Mouse (Mus musculus): ENCODE results near the gene AA467197. TPM values are rescaled to one million over a fixed set of nuclear protein-coding genes. Genes with fewer than 3 reads are reported as not detected.

AA467197 gene
- total RNA-seq (2021), result not detected

- intact Hi-C loops (cut with DNase I), result loop anchor here (1.0 to 10.0 kb wide), 2 partner anchors 32 to 118 kb away; no protein-coding TSS in a partner anchor
- DNase-seq (ENCODE audit: low spot score), result no peak
Observed at GRCm38 (mm10) chr2:122636686-122637085, at the start of gene AA467197. Gene AA467197 (plus strand): TSS chr2:122636986.

GRCm38 (mm10) chr2:122587861-122588519, 48.8 kb upstream of the AA467197 start:
- DNase-seq (ENCODE audit: low spot score), result no peak
- intact Hi-C loops (cut with DNase I), result no loop called here

- DNase-seq (ENCODE audit: low spot score), result no peak
- intact Hi-C loops (cut with DNase I), result no loop called here
Observed at GRCm38 (mm10) chr2:122590351-122590750, 46.4 kb upstream of the AA467197 start.

GRCm38 (mm10) chr2:122591213-122591612, 45.6 kb upstream of the AA467197 start:
- no peak for DNase-seq (ENCODE audit: low spot score)
- intact Hi-C loops (cut with DNase I), result no loop called here

- DNase-seq (ENCODE audit: low spot score), result no peak
- intact Hi-C loops (cut with DNase I), result no loop called here
Observed at GRCm38 (mm10) chr2:122595461-122595860, 41.3 kb upstream of the AA467197 start.

- no peak for DNase-seq (ENCODE audit: low spot score)
- intact Hi-C loops (cut with DNase I), result no loop called here
Observed at GRCm38 (mm10) chr2:122599736-122600135, 37.0 kb upstream of the AA467197 start.

GRCm38 (mm10) chr2:122601354-122601753, 35.4 kb upstream of the AA467197 start:
- intact Hi-C loops (cut with DNase I), result no loop called here
- DNase-seq (ENCODE audit: low spot score), result no peak

GRCm38 (mm10) chr2:122605829-122606228, 31.0 kb upstream of the AA467197 start:
- no peak for DNase-seq (ENCODE audit: low spot score)
- intact Hi-C loops (cut with DNase I), result no loop called here

- intact Hi-C loops (cut with DNase I), result no loop called here
- DNase-seq (ENCODE audit: low spot score), result no peak
Observed at GRCm38 (mm10) chr2:122608820-122609219, 28.0 kb upstream of the AA467197 start.

- peak; percentile 52 for DNase-seq (ENCODE audit: low spot score)
- intact Hi-C loops (cut with DNase I), result loop anchor here (5.0 kb wide), 1 partner anchor 39 kb away; no protein-coding TSS in a partner anchor
Observed at GRCm38 (mm10) chr2:122610746-122611653, 25.8 kb upstream of the AA467197 start, which contains the start of gene Gatm. Gene Gatm (minus strand): TSS chr2:122611303.

GRCm38 (mm10) chr2:122611654-122611973, 25.2 kb upstream of the AA467197 start:
- intact Hi-C loops (cut with DNase I), result loop anchor here (5.0 kb wide), 1 partner anchor 39 kb away; no protein-coding TSS in a partner anchor
- no peak for DNase-seq (ENCODE audit: low spot score)

GRCm38 (mm10) chr2:122616237-122616636, 20.5 kb upstream of the AA467197 start:
- intact Hi-C loops (cut with DNase I), result no loop called here

GRCm38 (mm10) chr2:122617792-122618191, 19.0 kb upstream of the AA467197 start:
- intact Hi-C loops (cut with DNase I), result no loop called here

More at GRCm38 (mm10) chr2:122616237-122616636, 20.5 kb upstream of the AA467197 start:
- no peak for DNase-seq (ENCODE audit: low spot score)

GRCm38 (mm10) chr2:122618719-122619118, 18.1 kb upstream of the AA467197 start:
- intact Hi-C loops (cut with DNase I), result no loop called here
- DNase-seq (ENCODE audit: low spot score), result no peak

More at GRCm38 (mm10) chr2:122617792-122618191, 19.0 kb upstream of the AA467197 start:
- no peak for DNase-seq (ENCODE audit: low spot score)

- intact Hi-C loops (cut with DNase I), result loop anchor here (10.0 kb wide), 2 partner anchors 157 to 247 kb away; no protein-coding TSS in a partner anchor
- DNase-seq (ENCODE audit: low spot score), result no peak
Observed at GRCm38 (mm10) chr2:122621337-122622110, 15.3 kb upstream of the AA467197 start.

GRCm38 (mm10) chr2:122625930-122626329, 10.9 kb upstream of the AA467197 start:
- DNase-seq (ENCODE audit: low spot score), result no peak
- intact Hi-C loops (cut with DNase I), result loop anchor here (1.0 to 10.0 kb wide), 3 partner anchors 57 to 251 kb away; no protein-coding TSS in a partner anchor

GRCm38 (mm10) chr2:122628976-122629375, 7.8 kb upstream of the AA467197 start:
- intact Hi-C loops (cut with DNase I), result loop anchor here (1.0 to 10.0 kb wide), 3 partner anchors 60 to 254 kb away; no protein-coding TSS in a partner anchor
- DNase-seq (ENCODE audit: low spot score), result peak; percentile 49

- intact Hi-C loops (cut with DNase I), result loop anchor here (1.0 to 10.0 kb wide), 4 partner anchors 61 to 255 kb away; no protein-coding TSS in a partner anchor
- DNase-seq (ENCODE audit: low spot score), result no peak
Observed at GRCm38 (mm10) chr2:122629871-122630270, 6.9 kb upstream of the AA467197 start.

- intact Hi-C loops (cut with DNase I), result loop anchor here (10.0 kb wide), 1 partner anchor 124 kb away; no protein-coding TSS in a partner anchor
- DNase-seq (ENCODE audit: low spot score), result peak; percentile 82
Observed at GRCm38 (mm10) chr2:122630465-122631225, 6.1 kb upstream of the AA467197 start.

Measured in heart, postnatal 25 days (tissue).